Mouse (Mus musculus) urinary bladder, adult 18-20 months (tissue): Measurements from ENCODE around the gene Gla.

Experiments
- DNase-seq, 2 experiments: peaks; one replicate each; pipeline ENCODE4 v3.0.0; 2022; ENCODE audit warnings: low spot score in 2 of 2, mixed read lengths in 2 of 2

Gene Gla

GRCm38 (mm10) chrX:134600659-134601379 lies at the start of gene Gla, which contains the start of gene Hnrnph2:
TSS of gene Gla (minus strand) at chrX:134601125.
TSS of gene Hnrnph2 (plus strand) at chrX:134601179.
- DNase-seq = peak; percentile 62 to 83

DNA sequence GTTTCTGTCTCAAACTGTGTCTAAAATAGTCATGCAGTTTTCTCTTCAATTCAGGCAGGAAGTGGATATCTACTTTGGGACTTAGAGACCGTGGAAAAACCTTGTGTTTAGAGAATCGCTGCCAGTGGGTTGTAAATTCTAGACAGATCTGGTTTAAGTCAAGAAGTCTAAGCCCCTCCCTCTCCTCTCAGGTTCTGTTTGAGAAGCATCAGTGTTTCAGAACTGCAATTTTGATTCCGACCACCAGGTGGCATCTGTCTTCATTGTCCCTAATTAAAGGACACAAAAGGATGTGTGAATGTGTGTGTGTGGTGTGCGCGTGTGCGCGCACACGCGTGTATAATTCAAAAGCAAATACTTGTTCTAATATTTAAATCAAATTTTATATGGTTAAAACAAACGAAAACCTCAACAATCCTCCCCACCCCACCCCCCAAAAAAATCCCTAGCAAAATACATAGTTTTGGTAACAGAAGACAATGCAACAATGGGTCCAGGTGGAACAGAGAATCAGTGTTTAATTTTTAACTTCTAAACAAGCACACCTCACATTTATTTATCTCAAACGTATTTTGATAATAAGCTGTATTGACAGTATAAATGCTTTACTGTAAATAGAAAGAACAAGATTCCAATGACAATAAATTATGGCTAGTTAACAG lies 47.2 kb upstream of the Gla start:
- peak; percentile 19 to 23 for DNase-seq

GRCm38 (mm10) chrX:134647421-134647820 lies 46.5 kb upstream of the Gla start:
- DNase-seq = no peak

- DNase-seq = no peak
Measured at GRCm38 (mm10) chrX:134646338-134646737, 45.4 kb upstream of the Gla start.

DNA sequence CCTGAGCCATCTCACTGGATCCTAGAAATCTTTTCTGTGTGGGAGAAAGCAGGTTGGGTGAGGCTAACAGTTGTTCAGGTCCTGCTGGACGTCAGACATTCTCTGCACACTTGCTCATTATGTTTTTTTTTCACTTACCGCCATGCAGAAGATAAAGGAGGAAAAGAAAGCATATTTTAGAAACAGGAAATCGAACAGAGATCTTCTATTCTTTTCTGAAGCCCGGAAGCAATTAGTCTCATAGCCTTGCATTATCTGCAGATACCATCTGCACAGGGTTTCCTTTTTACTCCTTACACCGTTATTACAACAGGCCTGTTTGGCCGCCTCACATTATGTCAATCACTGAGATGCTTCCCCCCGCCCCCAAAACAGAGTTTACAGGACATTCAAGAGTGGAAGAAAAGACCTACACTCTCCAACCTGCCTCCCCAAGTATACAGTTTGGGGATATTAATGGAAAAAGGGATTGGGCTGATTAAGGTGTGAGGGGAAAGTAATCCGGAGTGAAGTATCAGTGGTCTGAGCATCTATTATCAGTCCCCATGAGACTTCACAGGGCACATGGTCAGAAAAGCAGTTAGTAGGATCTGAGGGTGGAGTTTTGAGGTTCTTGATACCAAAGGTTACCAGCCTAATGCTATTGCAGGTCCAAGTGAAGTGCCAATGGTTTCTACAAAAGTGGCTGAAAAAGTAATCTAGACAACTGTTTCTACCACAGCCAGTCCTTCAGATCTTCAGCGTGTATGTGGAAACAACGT lies 40.3 kb upstream of the Gla start:
- DNase-seq = no peak

DNA sequence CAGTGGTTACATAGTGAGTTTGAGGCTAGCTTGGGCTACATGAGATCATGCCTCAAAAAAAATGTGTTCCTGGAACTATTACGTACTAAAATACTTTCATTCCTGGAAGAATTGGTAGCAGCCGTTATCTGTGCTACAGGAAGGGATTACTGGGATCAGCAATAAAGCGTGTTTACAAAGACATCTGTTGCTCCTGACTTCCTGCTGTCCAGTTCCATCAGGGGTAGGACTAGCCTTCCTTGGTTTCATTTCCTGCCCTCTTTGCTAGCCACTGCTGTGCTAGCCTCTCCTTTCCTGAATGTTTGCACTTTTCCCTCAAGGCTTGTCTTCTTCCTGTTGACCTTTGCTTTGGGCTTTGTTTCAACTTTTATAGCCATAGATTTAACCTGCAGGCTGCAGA lies 34.9 kb upstream of the Gla start:
- DNase-seq = no peak

DNA sequence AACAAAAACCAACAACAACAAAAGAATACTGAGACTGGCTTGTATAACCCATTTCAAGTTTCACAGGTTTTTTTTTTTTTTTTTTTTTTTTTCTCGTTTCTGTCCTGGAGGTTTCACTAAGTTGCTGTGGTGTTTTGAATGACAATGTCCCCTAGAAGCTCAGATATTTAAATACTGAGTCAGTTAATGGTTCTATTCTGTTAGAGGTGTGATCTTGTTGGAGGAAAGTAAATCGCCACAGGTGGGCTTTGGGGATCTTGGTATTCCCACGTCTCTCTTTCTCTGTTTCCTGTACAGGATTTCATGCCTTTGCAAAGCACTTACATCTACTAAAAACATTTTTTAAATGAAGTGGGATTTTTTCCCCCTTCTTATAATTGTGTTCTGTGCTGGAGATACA lies 34.2 kb upstream of the Gla start:
- no peak for DNase-seq

GRCm38 (mm10) chrX:134632710-134633109 lies 31.8 kb upstream of the Gla start:
- no peak for DNase-seq

GRCm38 (mm10) chrX:134628200-134628599 lies 27.3 kb upstream of the Gla start:
- DNase-seq = no peak

GRCm38 (mm10) chrX:134623350-134623749 lies 22.4 kb upstream of the Gla start:
- no peak for DNase-seq

- no peak for DNase-seq
Measured at GRCm38 (mm10) chrX:134621685-134622084, 20.8 kb upstream of the Gla start.

DNA sequence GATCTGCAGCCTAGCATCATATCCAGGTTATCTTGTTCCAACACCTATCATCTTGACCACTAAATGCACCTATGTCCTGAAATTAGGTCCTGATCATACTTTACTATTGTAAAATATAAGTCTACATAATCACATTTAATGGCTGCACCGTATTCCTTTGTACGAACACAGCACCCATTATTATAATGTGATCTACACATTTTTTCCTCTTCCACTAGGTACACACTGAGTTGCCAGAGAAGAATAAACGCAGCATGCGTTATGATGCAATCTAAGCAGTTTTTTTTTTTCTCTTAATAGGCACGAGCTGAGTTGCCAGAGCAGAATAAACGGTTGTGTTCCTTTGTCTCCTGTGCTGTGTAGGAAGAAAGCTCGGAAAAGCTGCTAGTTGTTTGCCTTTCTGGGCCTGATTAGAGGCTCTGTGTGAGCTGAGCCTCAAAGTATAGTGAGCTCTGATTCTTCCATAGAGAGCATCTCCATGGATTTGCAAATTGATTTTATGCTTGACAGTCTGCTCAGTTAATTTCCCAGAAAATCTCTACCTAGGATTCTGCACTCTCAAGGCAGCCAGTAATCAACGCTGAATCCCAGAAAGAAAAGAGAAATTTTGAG lies 19.4 kb upstream of the Gla start:
- DNase-seq = no peak

- DNase-seq = no peak
Measured at GRCm38 (mm10) chrX:134619695-134620094, 18.8 kb upstream of the Gla start.

GRCm38 (mm10) chrX:134614306-134614705 lies 13.4 kb upstream of the Gla start:
- no peak for DNase-seq

DNA sequence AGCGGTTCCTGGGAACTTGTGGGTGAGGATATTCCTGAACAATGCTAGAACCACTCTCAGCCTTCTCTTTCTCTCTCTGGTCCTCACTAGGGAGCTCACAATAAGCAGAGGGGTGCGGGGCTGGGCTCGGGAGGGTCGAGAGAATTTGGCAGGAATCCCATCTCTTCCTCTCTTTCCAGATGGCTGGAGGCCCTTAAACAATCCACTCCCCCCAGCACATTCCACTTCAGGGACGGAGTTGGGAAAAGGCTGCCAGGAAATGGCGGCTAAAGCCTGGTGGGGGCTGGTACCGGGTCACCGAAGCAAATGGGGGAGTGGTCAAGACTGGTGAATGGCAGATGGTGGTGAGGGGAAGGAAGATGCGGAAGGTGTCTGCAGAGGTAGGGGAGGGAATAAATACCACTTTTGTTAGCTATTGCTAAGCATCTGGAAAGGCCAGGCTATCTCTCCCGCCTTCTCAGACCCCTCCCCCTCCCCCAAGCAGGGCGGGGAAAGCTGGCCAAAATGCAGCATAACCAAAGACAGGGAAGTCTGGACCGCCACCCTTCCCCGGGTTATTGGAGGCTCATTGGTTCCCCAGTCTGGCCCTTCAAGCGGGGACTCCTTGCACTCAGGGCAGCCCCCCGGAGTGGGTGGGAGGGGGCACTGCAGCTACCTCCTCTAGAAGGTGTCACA lies 11.5 kb upstream of the Gla start:
- DNase-seq = peak; percentile 13 to 33

GRCm38 (mm10) chrX:134610984-134611383 lies 10.1 kb upstream of the Gla start:
- DNase-seq = no peak

DNA sequence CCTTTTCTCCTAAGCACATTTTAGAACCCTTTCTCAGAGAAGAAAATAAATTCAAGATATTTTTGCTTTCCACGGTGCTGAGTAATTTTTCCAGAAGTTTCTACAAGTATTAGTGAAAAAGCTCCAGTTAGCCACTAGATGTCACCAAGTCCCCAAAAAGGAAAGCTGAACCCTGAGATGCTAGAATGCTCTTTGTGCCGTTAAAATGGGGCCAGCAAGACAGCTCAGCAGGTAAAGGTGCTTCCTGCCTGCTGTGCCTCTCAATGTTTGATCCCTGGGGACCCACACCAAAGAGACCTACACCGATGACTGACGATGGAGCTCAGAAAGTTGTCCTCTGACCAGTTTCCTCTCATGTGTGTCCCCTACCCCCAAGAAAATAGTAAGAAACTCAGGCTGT lies 8.5 kb upstream of the Gla start:
- no peak for DNase-seq

- DNase-seq = peak in 1 of 2 experiments; percentile 16
Measured at GRCm38 (mm10) chrX:134601380-134602120, 625 bp upstream of the Gla start.

- no peak for DNase-seq
Measured at GRCm38 (mm10) chrX:134599922-134600565, 881 bp downstream of the Gla start.

GRCm38 (mm10) chrX:134589836-134590235 lies 11.1 kb downstream of the Gla start:
- DNase-seq = no peak
